Mouse (Mus musculus): ENCODE measurements at regions not wholly inside any gene's neighbourhood (a gene's known extent, or its start where the extent isn't known, plus 50 kb on each side); places are given as distances from the start of the nearest gene placed in this dataset.

DNA sequence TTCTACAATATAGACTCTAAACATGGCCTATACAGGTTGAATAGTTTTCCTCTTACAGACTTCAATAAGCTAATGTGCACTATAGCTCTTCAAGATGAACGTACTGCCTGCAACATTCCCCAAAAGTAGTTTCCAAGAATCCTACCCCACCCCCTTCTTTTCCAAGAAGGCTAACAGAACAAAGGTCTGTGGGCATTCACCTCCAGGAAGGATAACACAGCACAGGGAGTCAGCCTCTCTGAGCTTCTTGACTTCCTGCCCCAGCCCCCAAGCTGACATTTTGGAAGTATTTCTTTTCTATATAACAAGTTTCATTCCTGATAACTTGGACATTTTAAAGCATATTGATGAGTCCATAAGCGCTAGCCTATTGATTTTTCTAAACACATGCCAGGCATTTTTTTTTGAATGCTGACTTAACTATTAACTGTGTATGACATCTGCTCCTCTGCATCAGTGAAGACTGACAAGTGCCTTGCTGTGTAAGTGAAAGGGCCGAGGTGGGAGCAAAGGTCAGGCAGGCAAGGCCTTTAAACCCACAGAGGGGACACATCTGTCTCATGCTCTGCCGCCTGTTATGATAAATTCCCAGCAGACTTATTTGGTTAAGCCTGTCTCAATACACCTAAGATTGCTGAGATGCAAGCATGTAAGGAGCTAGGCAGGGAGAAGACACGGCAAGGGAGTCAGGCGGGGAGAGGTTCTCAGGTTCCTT, 93.8 kb upstream of the Rnaseh2b start:
- no peak for DNase-seq

- DNase-seq = no peak
Observed at GRCm38 (mm10) chr14:62215071-62215470, 77.3 kb upstream of the Rnaseh2b start.

DNA sequence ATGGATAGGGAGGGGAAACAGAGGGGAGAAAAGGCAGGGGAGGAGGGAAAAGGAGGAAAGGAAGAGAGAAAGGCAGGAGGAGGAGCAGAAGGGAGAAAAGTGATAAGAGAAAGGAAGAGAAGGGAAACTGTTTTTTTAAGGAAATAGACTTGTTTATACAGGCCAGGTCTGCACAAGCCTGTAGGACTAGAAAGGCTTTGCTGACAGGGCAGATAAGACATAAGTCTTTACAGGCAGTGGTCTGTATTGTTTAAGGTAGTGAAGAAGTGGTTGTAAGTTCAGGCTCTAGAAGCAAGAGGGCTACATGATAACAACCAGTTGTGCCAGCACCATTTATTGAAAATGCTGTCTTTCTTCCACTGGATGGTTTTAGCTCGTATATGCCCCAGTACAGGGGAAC, 75.4 kb upstream of the Rnaseh2b start:
- no peak for DNase-seq

DNA sequence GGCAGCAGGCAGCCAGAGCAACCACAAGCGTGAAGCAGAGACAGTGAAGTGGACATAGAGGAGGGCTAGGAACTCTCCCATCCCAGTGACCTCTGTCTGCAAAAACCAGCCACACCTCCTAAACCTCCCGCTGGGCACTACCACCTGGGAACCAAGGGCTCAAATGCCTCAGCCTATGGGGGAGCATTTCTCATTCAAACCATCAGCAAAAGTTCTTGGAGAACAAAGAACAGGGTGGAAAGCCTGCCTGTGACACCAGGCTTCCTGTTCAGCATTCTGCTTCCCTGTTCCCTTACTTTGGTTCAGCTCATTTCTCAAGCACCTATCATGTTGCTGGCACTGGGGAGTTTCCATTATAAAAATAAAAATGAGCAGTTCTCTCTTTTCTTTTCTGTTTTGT, 74.4 kb upstream of the Rnaseh2b start:
- DNase-seq = no peak

DNA sequence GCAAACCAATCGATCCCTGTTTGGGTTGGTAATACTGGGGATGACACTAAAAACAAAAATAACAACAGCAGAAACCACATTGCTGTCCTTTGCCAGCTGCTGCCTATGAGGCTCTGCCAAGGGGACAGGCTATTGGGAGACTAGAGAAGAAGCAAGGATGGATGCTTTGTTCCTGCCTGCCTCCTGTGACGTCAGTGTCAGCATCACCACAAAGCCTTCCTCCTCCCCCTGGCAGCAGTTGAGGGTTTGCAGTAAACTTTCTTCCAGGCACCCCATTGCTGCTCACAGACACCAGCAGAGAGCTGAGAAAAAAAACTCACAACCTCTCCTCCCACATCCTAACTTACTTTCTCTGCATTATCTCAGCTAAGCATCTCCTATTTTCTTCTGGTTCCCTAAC, 73.7 kb upstream of the Rnaseh2b start:
- DNase-seq = no peak

DNA sequence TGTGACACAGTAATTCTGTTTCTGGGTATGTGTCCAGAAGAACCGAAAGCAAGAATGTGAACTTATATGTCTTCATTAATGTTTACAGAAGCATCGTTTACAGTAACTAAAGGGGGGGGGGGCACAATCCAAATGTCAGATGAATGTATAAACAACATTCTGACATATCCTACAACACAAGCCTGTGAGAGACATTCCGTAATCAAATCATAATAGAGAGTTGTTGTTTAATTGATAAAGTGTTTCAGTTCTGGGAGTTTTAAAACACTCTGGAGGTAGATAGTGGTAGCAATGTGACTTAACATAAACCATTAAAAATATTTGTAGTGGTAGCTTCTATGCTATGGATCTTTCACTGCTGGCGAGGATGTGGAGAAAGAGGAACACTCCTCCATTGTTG, 71.6 kb upstream of the Rnaseh2b start:
- DNase-seq = no peak
